Mouse (Mus musculus) 416B (cell line): ENCODE measurements around the gene Cd68.
A peak's percentile ranks its signal among the peaks of the same experiment; 100 is the strongest.

ENCODE experiments used
- DNase-seq: peaks from one replicate; pipeline ENCODE4 v3.0.0; 2011; ENCODE audit warnings: low read depth

Cd68 gene

GRCm38 (mm10) chr11:69695046-69695360, 29.1 kb upstream of the Cd68 start:
- no peak for DNase-seq

GRCm38 (mm10) chr11:69693421-69693965, 27.5 kb upstream of the Cd68 start:
- DNase-seq = no peak

- no peak for DNase-seq
Measured at GRCm38 (mm10) chr11:69692863-69693262, 26.9 kb upstream of the Cd68 start.

GRCm38 (mm10) chr11:69692196-69692811, 26.4 kb upstream of the Cd68 start:
- DNase-seq = peak; percentile 48

- DNase-seq = no peak
Measured at GRCm38 (mm10) chr11:69689891-69690290, 23.9 kb upstream of the Cd68 start.

- DNase-seq = no peak
Measured at GRCm38 (mm10) chr11:69687061-69687460, 21.1 kb upstream of the Cd68 start.

- no peak for DNase-seq
Measured at GRCm38 (mm10) chr11:69686377-69686776, 20.4 kb upstream of the Cd68 start.

GRCm38 (mm10) chr11:69685526-69686148, 19.7 kb upstream of the Cd68 start, which contains the start of gene Tnfsf13:
Tnfsf13 (minus strand) TSS chr11:69685784.
- peak; percentile 54 for DNase-seq

- DNase-seq = no peak
Measured at GRCm38 (mm10) chr11:69684936-69685335, 19.0 kb upstream of the Cd68 start.

- DNase-seq = no peak
Measured at GRCm38 (mm10) chr11:69684128-69684745, 18.3 kb upstream of the Cd68 start.

- no peak for DNase-seq
Measured at GRCm38 (mm10) chr11:69683576-69683975, 17.6 kb upstream of the Cd68 start.

- peak; percentile 93 for DNase-seq
Measured at GRCm38 (mm10) chr11:69682840-69683533, 17.0 kb upstream of the Cd68 start.

- DNase-seq = no peak
Measured at GRCm38 (mm10) chr11:69682209-69682839, 16.4 kb upstream of the Cd68 start.

GRCm38 (mm10) chr11:69681314-69682208, 15.6 kb upstream of the Cd68 start, which contains the start of gene Senp3:
Senp3 (minus strand) TSS chr11:69682084.
- peak; percentile 96 for DNase-seq

- no peak for DNase-seq
Measured at GRCm38 (mm10) chr11:69680136-69680855, 14.3 kb upstream of the Cd68 start.

GRCm38 (mm10) chr11:69679144-69679543, 13.2 kb upstream of the Cd68 start:
- DNase-seq = no peak

GRCm38 (mm10) chr11:69672211-69672706, 6.3 kb upstream of the Cd68 start, which contains the start of gene Eif4a1:
Eif4a1 (minus strand) TSS chr11:69672423.
- DNase-seq = peak; percentile 100

GRCm38 (mm10) chr11:69671726-69672124, 5.8 kb upstream of the Cd68 start:
- DNase-seq = no peak

- DNase-seq = peak; percentile 96
Measured at GRCm38 (mm10) chr11:69670786-69671725, 5.1 kb upstream of the Cd68 start.
